13 mouse cellular contexts compared by ENCODE assay signal in genomic region chr6:92013035-92013434, GRCm38 (mm10).
"Had no signal": no experiment of that assay in that cellular context is flagged by ENCODE, and none has a peak within 500 bp of the region (broad histone marks: within the 10 kb centered on the region; RNA-seq: fewer than 3 reads in every experiment).

No protein-coding gene starts in this region.

- DNase-seq: kidney, adult 18-20 months; kidney, postnatal 10 days; liver, embryonic 13.5 days; lung, adult 2 months; lung, postnatal 36 days; right cerebral cortex, postnatal 14 days; thymus, postnatal 36 days had no signal

- H3K36me3 ChIP-seq: limb, embryonic 10.5 days; liver, embryonic 13.5 days; midbrain, embryonic 15.5 days; neural tube, embryonic 13.5 days had no signal

- H3K4me1 ChIP-seq: midbrain, embryonic 15.5 days had no signal

- H3K9ac ChIP-seq: liver, embryonic 13.5 days; midbrain, embryonic 15.5 days; neural tube, embryonic 13.5 days had no signal

- H3K27me3 ChIP-seq: liver, embryonic 13.5 days; midbrain, embryonic 15.5 days; neural tube, embryonic 13.5 days had no signal

- ATAC-seq: lung, postnatal 0 days; midbrain, embryonic 15.5 days had no signal

- H3K27ac ChIP-seq: left cerebral cortex, adult 2 months; limb, embryonic 10.5 days; liver, embryonic 13.5 days; midbrain, embryonic 15.5 days; neural tube, embryonic 13.5 days had no signal

- H3K4me3 ChIP-seq: left cerebral cortex, adult 2 months; limb, embryonic 10.5 days; liver, embryonic 13.5 days; megakaryocyte, embryonic 14.5 days; midbrain, embryonic 15.5 days; neural tube, embryonic 13.5 days had no signal
